Mouse (Mus musculus): ENCODE data around the gene Abcc12. TPM values are rescaled to one million over a fixed set of nuclear protein-coding genes. Genes with fewer than 3 reads are reported as not detected.
A peak's percentile ranks its signal among the peaks of the same experiment; 100 is the strongest.

The Abcc12 gene
- total and polyA plus RNA-seq, 3 experiments: not detected

GRCm38 (mm10) chr8:86475711-86476438 is 104.6 kb downstream of the Abcc12 start:
- Histone ChIP-seq H3K27me3 (ENCODE audit: control insufficient read depth in 1 of 2, insufficient read depth in 2 of 2, low read length in 2 of 2) (no peaks in the 10 kb centered on the region), H3K4me3 (ENCODE audit: control insufficient read depth in 1 of 2, insufficient read depth in 1 of 2, low read depth in 2 of 2, low read length in 2 of 2) (no peak overlapping the region), H3K36me3 (ENCODE audit: control insufficient read depth in 1 of 2, insufficient read depth in 2 of 2, low read length in 2 of 2) (no peaks in the 10 kb centered on the region), H3K9me3 (replicated peaks; ENCODE audit: insufficient read depth, low read length) (no peaks in the 10 kb centered on the region), H3K9ac (ENCODE audit: control insufficient read depth, low read depth, low read length, poor library complexity, severe bottlenecking) (no peak overlapping the region), H3K27ac (ENCODE audit: control insufficient read depth, low read depth, low read length) (no peak overlapping the region), H3K4me1 (ENCODE audit: control insufficient read depth in 1 of 2, insufficient read depth in 2 of 2, low read length in 2 of 2) (no peaks in the 10 kb centered on the region), H3K79me2 (ENCODE audit: control insufficient read depth, insufficient read depth, low read length, poor library complexity) (no peaks in the 10 kb centered on the region)
- DNase-seq (ENCODE audit: low read depth, low spot score): no peak
- TF ChIP-seq CTCF (IDR thresholded peaks at IDR 0.05 in 2 of 3, conservative IDR thresholded peaks at IDR 0.05 in 1 of 3; ENCODE audit: control insufficient read depth in 1 of 3, insufficient read depth in 1 of 3, low read depth in 2 of 3, low read length in 3 of 3, poor library complexity in 1 of 3, severe bottlenecking in 1 of 3): peak in 2 of 3 experiments; percentile 10 to 25; a peak in 2 of 6 replicates
- TF ChIP-seq TCF12 (IDR thresholded peaks at IDR 0.05; ENCODE audit: low read depth, low read length): no peak
- TF ChIP-seq RAD21 (IDR thresholded peaks at IDR 0.05; ENCODE audit: low read depth, low read length): peak; percentile 15

GRCm38 (mm10) chr8:86474461-86474860 is 106.0 kb downstream of the Abcc12 start:
- Histone ChIP-seq H3K79me2 (ENCODE audit: control insufficient read depth, insufficient read depth, low read length, poor library complexity) (no peaks in the 10 kb centered on the region), H3K9me3 (replicated peaks; ENCODE audit: insufficient read depth, low read length) (no peaks in the 10 kb centered on the region), H3K4me3 (ENCODE audit: control insufficient read depth in 1 of 2, insufficient read depth in 1 of 2, low read depth in 2 of 2, low read length in 2 of 2) (no peak overlapping the region), H3K9ac (ENCODE audit: control insufficient read depth, low read depth, low read length, poor library complexity, severe bottlenecking) (no peak overlapping the region), H3K27ac (ENCODE audit: control insufficient read depth, low read depth, low read length) (no peak overlapping the region), H3K27me3 (ENCODE audit: control insufficient read depth in 1 of 2, insufficient read depth in 2 of 2, low read length in 2 of 2) (no peaks in the 10 kb centered on the region), H3K36me3 (ENCODE audit: control insufficient read depth in 1 of 2, insufficient read depth in 2 of 2, low read length in 2 of 2) (no peaks in the 10 kb centered on the region), H3K4me1 (ENCODE audit: control insufficient read depth in 1 of 2, insufficient read depth in 2 of 2, low read length in 2 of 2) (no peaks in the 10 kb centered on the region)
- DNase-seq (ENCODE audit: low read depth, low spot score): no peak
- TF ChIP-seq ZMIZ1 (IDR thresholded peaks at IDR 0.05; ENCODE audit: low read depth, low read length): no peak
- no peak for TF ChIP-seq USF1 (IDR thresholded peaks at IDR 0.05; ENCODE audit: low read depth, low read length)
- no peak for TF ChIP-seq MXI1 (IDR thresholded peaks at IDR 0.05; ENCODE audit: low read depth, low read length)
- TF ChIP-seq UBTF (IDR thresholded peaks at IDR 0.05; ENCODE audit: borderline replicate concordance, insufficient read depth, low read depth, low read length): no peak
- TF ChIP-seq TAL1 (IDR thresholded peaks at IDR 0.05; ENCODE audit: low read length): no peak
- no peak for TF ChIP-seq NRF1 (IDR thresholded peaks at IDR 0.05; ENCODE audit: insufficient read depth, low read depth, low read length, poor library complexity, severe bottlenecking)
- no peak for TF ChIP-seq MAX (IDR thresholded peaks at IDR 0.05; ENCODE audit: low read length)
- TF ChIP-seq CTCF (IDR thresholded peaks at IDR 0.05 in 2 of 3, conservative IDR thresholded peaks at IDR 0.05 in 1 of 3; ENCODE audit: control insufficient read depth in 1 of 3, insufficient read depth in 1 of 3, low read depth in 2 of 3, low read length in 3 of 3, poor library complexity in 1 of 3, severe bottlenecking in 1 of 3): no peak
- TF ChIP-seq SIN3A (IDR thresholded peaks at IDR 0.05; ENCODE audit: low read length): no peak
- no peak for TF ChIP-seq NELFE (IDR thresholded peaks at IDR 0.05; ENCODE audit: low read depth, low read length)
- TF ChIP-seq RAD21 (IDR thresholded peaks at IDR 0.05; ENCODE audit: low read depth, low read length): no peak
- TF ChIP-seq MYC (IDR thresholded peaks at IDR 0.05; ENCODE audit: low read depth, low read length): no peak
- TF ChIP-seq E2F4 (IDR thresholded peaks at IDR 0.05; ENCODE audit: borderline replicate concordance, low read depth, low read length): no peak

Measured in MEL (cell line).